Mouse (Mus musculus) midbrain, embryonic 13.5 days (tissue): Measurements from ENCODE around the gene Gm572. TPM values are rescaled to one million over a fixed set of nuclear protein-coding genes. Genes with fewer than 3 reads are reported as not detected.
A peak's percentile ranks its signal among the peaks of the same experiment; 100 is the strongest.

ENCODE experiments used
- ATAC-seq: fragments of 200-750 bp; cut with Nextera tagmentation; 2 replicates; pipeline ENCODE4 v1.8.0; 2017; ENCODE audit warnings: mild to moderate bottlenecking, moderate TSS enrichment, moderate library complexity
- H3K27ac ChIP-seq: fragments of 300-500 bp; sonication (generic); 2 replicates; pipeline ENCODE4 v1.5.1; 2015; ENCODE audit warnings: inconsistent platforms, mild to moderate bottlenecking, moderate library complexity
- H3K27me3 ChIP-seq: fragments of 300-500 bp; sonication (generic); 2 replicates; pipeline ENCODE4 v1.6.1; 2015; ENCODE audit warnings: mild to moderate bottlenecking, inconsistent platforms
- H3K36me3 ChIP-seq: fragments of 300-500 bp; sonication (generic); 2 replicates; pipeline ENCODE4 v1.6.1; 2015; ENCODE audit warnings: mild to moderate bottlenecking, inconsistent platforms
- H3K4me1 ChIP-seq: fragments of 300-500 bp; sonication (generic); replicated peaks from 2 replicates; pipeline ENCODE4 v1.6.1; 2015; ENCODE audit warnings: inconsistent platforms
- H3K4me2 ChIP-seq: fragments of 300-500 bp; sonication (generic); replicated peaks from 2 replicates; pipeline ENCODE4 v1.6.1; 2015; ENCODE audit warnings: moderate library complexity, mild to moderate bottlenecking, inconsistent platforms
- H3K4me3 ChIP-seq: fragments of 300-500 bp; sonication (generic); replicated peaks from 2 replicates; pipeline ENCODE4 v1.5.1; 2015; ENCODE audit warnings: mild to moderate bottlenecking, inconsistent platforms
- H3K9ac ChIP-seq: fragments of 300-500 bp; sonication (generic); replicated peaks from 2 replicates; pipeline ENCODE4 v1.6.1; 2015; ENCODE audit warnings: mild to moderate bottlenecking, inconsistent platforms
- H3K9me3 ChIP-seq: fragments of 300-500 bp; sonication (generic); 2 replicates; pipeline ENCODE4 v1.6.1; 2016; ENCODE audit warnings: mild to moderate bottlenecking, inconsistent platforms
- WGBS: fragments of 180-500 bp; shearing (Covaris S2); methylation state at CpG from one replicate; pipeline ENCODE4 v1.1.7; 2015; 5-methylcytosine and 5-hydroxymethylcytosine counted together
- polyA plus RNA-seq: library from polyadenylated mRNA; unstranded; fragments of >200 nt; fragmentation: Nextera tagmentation; extraction: Ambion mirVana; gene quantifications from 2 replicates; pipeline ENCODE4 v1.2.1, GENCODE M21; 2015

Gm572 gene
- polyA plus RNA-seq, 1 experiment from 2014 or later = not detected

DNA sequence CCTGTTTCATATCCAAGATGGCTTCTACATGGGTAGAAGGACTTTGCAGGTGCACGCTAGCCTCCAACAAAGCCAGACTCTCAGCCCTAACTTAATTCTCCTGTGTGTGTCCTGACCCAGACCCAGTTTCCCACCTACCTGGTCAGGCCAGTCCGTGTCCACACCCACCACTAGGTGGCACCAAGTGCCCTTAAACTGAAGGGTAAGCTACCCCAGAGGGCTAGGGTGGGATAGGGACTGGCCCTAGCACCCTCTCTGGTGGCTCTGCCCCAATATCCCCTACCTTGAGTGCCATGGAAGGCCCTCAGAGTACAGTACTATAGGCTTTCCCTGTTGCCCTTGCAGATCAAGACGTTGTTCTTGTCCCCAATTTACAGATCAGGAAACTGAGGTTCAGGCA, 61.6 kb downstream of the Gm572 start:
- Histone ChIP-seq H3K27ac (no peak overlapping the region), H3K9ac (no peak overlapping the region), H3K4me2 (no peak overlapping the region), H3K27me3 (peaks cover 19% of the 10 kb centered on the region; the same call in 1 of the 2 replicates), H3K4me1 (peaks cover 12% of the 10 kb centered on the region), H3K4me3 (no peak overlapping the region), H3K9me3 (no peaks in the 10 kb centered on the region), H3K36me3 (no peaks in the 10 kb centered on the region)
- ATAC-seq = peak; percentile 62; the same call in 1 of the 2 replicates
- WGBS = 39% methylated on average over 3 of the region's 3 CpGs

DNA sequence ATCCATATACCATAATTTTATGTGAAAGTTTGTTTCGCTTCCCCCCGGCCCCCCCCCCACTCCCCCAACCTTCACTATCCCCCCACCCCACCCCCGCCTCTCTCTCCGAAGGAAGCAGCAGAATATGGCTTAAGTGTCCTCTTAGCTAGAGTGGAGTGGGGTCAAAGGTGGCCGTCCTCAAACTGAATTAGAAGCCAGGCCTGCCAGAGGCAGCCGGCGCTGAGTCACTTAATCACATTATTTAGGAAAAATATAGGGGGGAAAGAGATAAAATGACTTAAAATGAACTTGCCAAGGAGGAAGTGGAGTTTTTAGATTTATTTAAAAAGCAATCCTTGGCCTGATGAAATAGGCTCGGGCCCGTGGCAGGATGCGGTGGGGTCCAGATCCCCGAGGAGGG, 65.7 kb downstream of the Gm572 start:
- WGBS = 33% methylated on average over 11 of the region's 11 CpGs
- Histone ChIP-seq H3K27ac (no peak overlapping the region), H3K27me3 (peaks cover 18% of the 10 kb centered on the region; the same call in 1 of the 2 replicates), H3K9ac (no peak overlapping the region), H3K4me1 (peaks cover 38% of the 10 kb centered on the region), H3K4me2 (no peak overlapping the region), H3K36me3 (no peaks in the 10 kb centered on the region), H3K9me3 (no peaks in the 10 kb centered on the region), H3K4me3 (no peak overlapping the region)
- no peak for ATAC-seq

DNA sequence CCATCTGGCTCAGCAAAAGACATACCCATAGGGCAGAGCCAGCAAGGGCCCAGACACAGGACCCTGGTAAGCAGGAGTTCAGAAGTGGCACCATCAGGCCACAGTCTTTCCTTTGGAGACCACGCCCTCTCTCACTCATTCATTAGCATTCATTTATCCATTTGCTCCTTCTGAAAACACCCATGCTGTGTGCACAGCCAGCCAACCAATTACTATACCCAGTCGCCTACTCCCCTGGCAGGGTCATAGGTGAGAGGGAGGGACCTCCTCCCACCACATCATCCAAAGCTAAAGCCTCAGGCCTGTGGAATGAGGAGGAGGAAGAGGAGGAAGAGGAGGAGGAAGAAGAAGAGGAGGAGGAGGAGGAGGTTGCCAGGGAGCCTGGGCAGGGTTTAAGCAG, 67.3 kb downstream of the Gm572 start:
- Histone ChIP-seq H3K4me3 (no peak overlapping the region), H3K9me3 (no peaks in the 10 kb centered on the region), H3K27ac (no peak overlapping the region), H3K27me3 (peaks cover 23% of the 10 kb centered on the region; the same call in 1 of the 2 replicates), H3K36me3 (no peaks in the 10 kb centered on the region), H3K9ac (no peak overlapping the region), H3K4me1 (peaks cover 41% of the 10 kb centered on the region), H3K4me2 (no peak overlapping the region)
- no peak for ATAC-seq
- WGBS = 41% methylated on average over 2 of the region's 2 CpGs

- ATAC-seq = peak; percentile 46
- H3K4me3 ChIP-seq = no peak overlapping the region
- no peak overlapping the region for H3K9ac ChIP-seq
- H3K4me1 ChIP-seq = peaks cover 41% of the 10 kb centered on the region
- no peak overlapping the region for H3K27ac ChIP-seq
- H3K4me2 ChIP-seq = 0 out of 2 replicates have a peak overlapping the region, but pooled peaks have one; percentile 8
- no peaks in the 10 kb centered on the region for H3K36me3 ChIP-seq
- H3K27me3 ChIP-seq = peaks cover 21% of the 10 kb centered on the region; the same call in 1 of the 2 replicates
- 2% methylated on average over 10 of the region's 10 CpGs for WGBS
- no peaks in the 10 kb centered on the region for H3K9me3 ChIP-seq
These were observed 68.2 kb downstream of the Gm572 start for GRCm38 (mm10) chr4:148711323-148711722.

GRCm38 (mm10) chr4:148712632-148713031, 69.5 kb downstream of the Gm572 start:
- H3K27ac ChIP-seq = no peak overlapping the region
- peaks cover 41% of the 10 kb centered on the region for H3K4me1 ChIP-seq
- WGBS = 41% methylated on average over 10 of the region's 10 CpGs

DNA sequence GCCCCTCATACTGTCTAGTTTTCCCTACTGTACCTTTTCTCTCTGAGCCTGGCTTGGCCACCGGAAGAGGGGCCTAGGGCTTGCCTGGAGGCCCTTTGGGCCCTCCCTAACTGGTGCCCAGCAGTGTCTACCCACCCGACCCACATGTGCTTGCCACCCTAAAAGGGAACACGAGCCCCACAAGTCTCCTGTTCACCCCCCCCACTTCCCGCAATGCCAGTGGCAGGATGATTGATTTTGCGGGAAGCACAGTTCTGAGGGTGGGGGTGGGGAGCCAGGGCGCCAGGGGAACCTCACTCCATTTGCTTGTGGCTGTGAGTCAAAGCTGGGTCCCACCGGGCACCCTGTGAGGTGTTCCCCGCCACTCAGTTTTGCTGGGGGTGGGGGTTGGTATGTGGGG, 70.9 kb downstream of the Gm572 start:
- Histone ChIP-seq H3K27me3 (peaks cover 15% of the 10 kb centered on the region; the same call in 1 of the 2 replicates), H3K27ac (no peak overlapping the region), H3K4me3 (no peak overlapping the region), H3K9ac (no peak overlapping the region), H3K4me2 (no peak overlapping the region), H3K9me3 (no peaks in the 10 kb centered on the region), H3K36me3 (no peaks in the 10 kb centered on the region), H3K4me1 (peaks cover 34% of the 10 kb centered on the region)
- 78% methylated on average over 8 of the region's 8 CpGs for WGBS
- ATAC-seq = no peak

More at GRCm38 (mm10) chr4:148712632-148713031, 69.5 kb downstream of the Gm572 start:
- H3K27me3 ChIP-seq = peaks cover 15% of the 10 kb centered on the region; the same call in 1 of the 2 replicates
- no peaks in the 10 kb centered on the region for H3K36me3 ChIP-seq
- no peak overlapping the region for H3K4me3 ChIP-seq
- H3K9ac ChIP-seq = 0 out of 2 replicates have a peak overlapping the region, but pooled peaks have one; percentile 12
- H3K9me3 ChIP-seq = no peaks in the 10 kb centered on the region
- ATAC-seq = no peak
- H3K4me2 ChIP-seq = no peak overlapping the region

- WGBS = 91% methylated on average over 12 of the region's 12 CpGs
- Histone ChIP-seq H3K27ac (no peak overlapping the region), H3K36me3 (no peaks in the 10 kb centered on the region), H3K4me1 (peaks cover 29% of the 10 kb centered on the region), H3K4me2 (no peak overlapping the region), H3K27me3 (peaks cover 15% of the 10 kb centered on the region; the same call in 1 of the 2 replicates), H3K9ac (no peak overlapping the region), H3K4me3 (no peak overlapping the region), H3K9me3 (no peaks in the 10 kb centered on the region)
- ATAC-seq = no peak
These were observed 71.6 kb downstream of the Gm572 start for GRCm38 (mm10) chr4:148714739-148715138.

- no peak for ATAC-seq
- no peaks in the 10 kb centered on the region for H3K9me3 ChIP-seq
- H3K4me1 ChIP-seq = peaks cover 27% of the 10 kb centered on the region
- H3K9ac ChIP-seq = no peak overlapping the region
- H3K4me2 ChIP-seq = no peak overlapping the region
- no peak overlapping the region for H3K27ac ChIP-seq
- no peak overlapping the region for H3K4me3 ChIP-seq
- H3K36me3 ChIP-seq = no peaks in the 10 kb centered on the region
- whole genome bisulfite sequencing = 39% methylated on average over 3 of the region's 3 CpGs
- H3K27me3 ChIP-seq = peaks cover 12% of the 10 kb centered on the region; the same call in 1 of the 2 replicates
These were observed 72.3 kb downstream of the Gm572 start for GRCm38 (mm10) chr4:148715396-148715795.

Other genes with a start within 250 kb of the Gm572 start
- gene Ubiad1, start 198.5 kb upstream of the Gm572 start, polyA plus RNA-seq = 20.5 and 22.2 TPM in 2 replicates
- gene Mtor, start 194.7 kb upstream of the Gm572 start, polyA plus RNA-seq = 25.9 and 27.3 TPM in 2 replicates
- gene Angptl7, start 142.9 kb upstream of the Gm572 start, polyA plus RNA-seq = 0.23 and 0.32 TPM in 2 replicates
- gene Exosc10, start 84.9 kb upstream of the Gm572 start, polyA plus RNA-seq = 91.4 and 94.1 TPM in 2 replicates
- gene Srm, start 51.8 kb upstream of the Gm572 start, polyA plus RNA-seq = 116 and 128 TPM in 2 replicates
- gene Masp2, start 40.8 kb upstream of the Gm572 start, polyA plus RNA-seq = 0.35 and 0.46 TPM in 2 replicates
- gene Tardbp, start 16.3 kb upstream of the Gm572 start, polyA plus RNA-seq = 283 and 292 TPM in 2 replicates
- gene Casz1, start 161.1 kb downstream of the Gm572 start, polyA plus RNA-seq = 2.7 and 3.8 TPM in 2 replicates